Mouse (Mus musculus) spleen, embryonic (tissue): ENCODE results near the gene Pnlip.

Experiments
- CTCF ChIA-PET: fragments of 350-600 bp; sonication (Branson Sonifier 250); formaldehyde crosslinking; loops from one replicate; lab custom pipeline; 2022; lab: Charles Lee

Gene Pnlip

GRCm38 (mm10) chr19:58652198-58652597 lies at the start of gene Pnlip:
Pnlip (plus strand) TSS chr19:58652498.
- CTCF ChIA-PET: no interaction called here

- CTCF ChIA-PET: no interaction called here
Observed at GRCm38 (mm10) chr19:58609716-58610115, 42.6 kb upstream of the Pnlip start.

GRCm38 (mm10) chr19:58612745-58613144 lies 39.6 kb upstream of the Pnlip start:
- CTCF ChIA-PET: no interaction called here

GRCm38 (mm10) chr19:58616606-58617005 lies 35.7 kb upstream of the Pnlip start:
- CTCF ChIA-PET: no interaction called here

- CTCF ChIA-PET: no interaction called here
Observed at GRCm38 (mm10) chr19:58620661-58621060, 31.6 kb upstream of the Pnlip start.

GRCm38 (mm10) chr19:58621646-58622045 lies 30.7 kb upstream of the Pnlip start:
- CTCF ChIA-PET: no interaction called here

- CTCF ChIA-PET: interaction anchor here (0.7 kb wide), 1 partner anchor 311 kb away, joined by 3 read pairs; no protein-coding TSS in a partner anchor
Observed at GRCm38 (mm10) chr19:58624799-58625198, 27.5 kb upstream of the Pnlip start.

- CTCF ChIA-PET: interaction anchor here (0.7 kb wide), 1 partner anchor 312 kb away, joined by 3 read pairs; no protein-coding TSS in a partner anchor
Observed at GRCm38 (mm10) chr19:58625254-58625947, 26.9 kb upstream of the Pnlip start.

GRCm38 (mm10) chr19:58627406-58628337 lies 24.6 kb upstream of the Pnlip start:
- CTCF ChIA-PET: no interaction called here

- CTCF ChIA-PET: no interaction called here
Observed at GRCm38 (mm10) chr19:58629351-58629773, 22.9 kb upstream of the Pnlip start.

GRCm38 (mm10) chr19:58650036-58650435 lies 2.3 kb upstream of the Pnlip start:
- CTCF ChIA-PET: no interaction called here

- CTCF ChIA-PET: no interaction called here
Observed at GRCm38 (mm10) chr19:58662098-58662497, 9.8 kb downstream of the Pnlip start.

GRCm38 (mm10) chr19:58663317-58663716 lies 11.0 kb downstream of the Pnlip start:
- CTCF ChIA-PET: no interaction called here

- CTCF ChIA-PET: no interaction called here
Observed at GRCm38 (mm10) chr19:58664901-58665300, 12.6 kb downstream of the Pnlip start.

GRCm38 (mm10) chr19:58674644-58675043 lies 22.3 kb downstream of the Pnlip start:
- CTCF ChIA-PET: no interaction called here

- CTCF ChIA-PET: no interaction called here
Observed at GRCm38 (mm10) chr19:58677117-58677516, 24.8 kb downstream of the Pnlip start.

GRCm38 (mm10) chr19:58688933-58689332 lies 36.6 kb downstream of the Pnlip start:
- CTCF ChIA-PET: no interaction called here

GRCm38 (mm10) chr19:58695314-58695713 lies 43.0 kb downstream of the Pnlip start:
- CTCF ChIA-PET: no interaction called here

- CTCF ChIA-PET: no interaction called here
Observed at GRCm38 (mm10) chr19:58696235-58696634, 43.9 kb downstream of the Pnlip start.

- CTCF ChIA-PET: no interaction called here
Observed at GRCm38 (mm10) chr19:58704556-58704955, 52.3 kb downstream of the Pnlip start.

- CTCF ChIA-PET: no interaction called here
Observed at GRCm38 (mm10) chr19:58708611-58709010, 56.3 kb downstream of the Pnlip start.

GRCm38 (mm10) chr19:58717925-58718324 lies 65.6 kb downstream of the Pnlip start:
- CTCF ChIA-PET: no interaction called here

- CTCF ChIA-PET: no interaction called here
Observed at GRCm38 (mm10) chr19:58720439-58720838, 68.1 kb downstream of the Pnlip start.
